Mouse (Mus musculus) adrenal gland, adult 18-20 months (tissue): Measurements from ENCODE around the gene Agap2. TPM values are rescaled to one million over a fixed set of nuclear protein-coding genes. Genes with fewer than 3 reads are reported as not detected.
"Not testable (repeated sequence)": the region's sequence is repeated elsewhere in the genome, so short reads cannot be mapped to it uniquely, and the experiment has no call there.

Source experiments
- DNase-seq, 2 experiments: peaks; one replicate each; pipeline ENCODE4 v3.0.0; 2021 to 2022; ENCODE audit warnings: low spot score in 2 of 2
- total RNA-seq, 2 experiments: library from RNA; stranded (reverse); gene quantifications; 1 replicate in 1 of 2; 2 replicates in 1 of 2; pipeline ENCODE4 v1.2.3; 2021

The Agap2 gene
- total RNA-seq, 2 experiments from 2014 or later, result 3.1 to 3.2 TPM

DNA sequence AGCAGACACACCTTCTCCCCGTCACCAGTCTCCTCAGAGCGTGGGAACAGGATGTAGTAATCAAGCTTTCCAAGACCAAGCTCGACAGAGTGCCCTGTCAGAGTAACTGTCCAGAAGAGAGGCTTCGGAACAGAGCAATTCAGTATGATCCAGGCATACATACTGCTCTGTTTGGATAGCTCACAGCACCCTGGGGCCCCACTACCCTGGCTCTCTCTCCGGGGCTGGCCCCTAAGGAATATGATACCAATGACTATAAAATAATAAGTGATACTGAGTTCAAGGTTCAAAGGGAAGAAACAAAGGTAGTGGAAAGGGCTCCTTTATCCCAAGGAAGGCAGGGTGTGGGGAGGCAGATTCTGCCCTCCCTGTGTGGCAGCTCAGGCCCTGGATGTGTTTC is 57.4 kb downstream of the Agap2 start:
- DNase-seq, result no peak

DNA sequence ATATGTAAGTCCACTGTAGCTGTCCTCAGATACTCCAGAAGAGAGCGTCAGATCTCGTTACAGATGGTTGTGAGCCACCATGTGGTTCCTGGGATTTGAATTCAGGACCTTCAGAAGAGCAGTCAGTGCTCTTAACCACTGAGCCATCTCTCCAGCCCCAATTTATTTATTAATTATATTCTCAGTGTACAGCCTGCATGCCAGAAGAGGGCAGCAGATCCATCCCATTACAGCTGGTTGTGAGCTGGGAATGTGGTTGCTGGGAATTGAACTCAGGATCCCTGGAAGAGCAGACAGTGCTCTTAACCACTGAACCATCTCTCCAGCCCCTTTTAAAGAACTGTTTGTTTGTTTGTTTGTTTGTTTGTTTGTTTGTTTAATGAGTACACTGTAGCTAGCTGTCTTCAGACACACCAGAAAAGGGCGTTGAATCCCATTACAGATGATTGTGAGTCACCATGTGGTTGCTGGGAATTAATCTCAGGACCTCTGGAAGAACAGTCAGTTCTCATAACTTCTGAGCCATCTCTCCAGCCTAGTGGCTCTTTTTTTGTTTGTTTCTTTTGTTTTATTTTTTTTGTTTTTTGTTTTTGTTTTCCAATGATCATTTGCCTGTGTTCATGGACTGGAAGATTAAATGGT is 59.4 kb downstream of the Agap2 start:
- DNase-seq, result not testable (repeated sequence)

DNA sequence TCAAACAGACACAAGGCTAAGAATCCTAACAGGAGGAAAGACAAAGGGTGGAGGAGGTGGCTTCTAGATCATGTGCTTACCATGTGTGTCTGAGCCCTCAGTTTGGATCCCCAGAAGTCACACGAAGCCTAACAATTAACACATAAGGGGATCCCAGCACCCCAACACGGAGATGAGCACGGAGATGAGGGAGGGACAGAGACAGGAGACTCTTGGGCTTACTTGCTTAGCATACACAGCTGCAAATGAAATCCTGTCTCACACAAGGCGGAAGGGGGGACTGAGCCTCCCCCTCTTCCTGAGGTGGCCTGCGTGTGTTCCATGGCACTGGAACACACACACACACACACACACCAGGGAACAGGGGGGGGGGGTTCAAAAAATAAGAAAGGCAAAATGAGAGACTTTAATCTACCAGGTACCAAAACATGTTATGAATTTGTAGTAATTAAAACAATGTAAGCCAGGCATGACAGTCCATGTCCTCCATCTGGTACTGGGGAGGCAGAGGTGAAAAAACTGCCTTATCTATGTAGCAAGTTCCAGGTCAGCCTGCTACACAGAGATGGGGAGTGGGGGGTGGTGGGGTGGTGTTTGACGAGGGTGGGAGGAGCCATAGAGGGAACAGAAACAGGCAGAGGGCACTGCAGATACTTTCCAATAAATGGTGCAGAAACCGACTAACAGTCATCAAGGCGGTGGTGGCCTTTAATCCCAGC is 60.2 kb downstream of the Agap2 start:
- DNase-seq, result no peak

DNA sequence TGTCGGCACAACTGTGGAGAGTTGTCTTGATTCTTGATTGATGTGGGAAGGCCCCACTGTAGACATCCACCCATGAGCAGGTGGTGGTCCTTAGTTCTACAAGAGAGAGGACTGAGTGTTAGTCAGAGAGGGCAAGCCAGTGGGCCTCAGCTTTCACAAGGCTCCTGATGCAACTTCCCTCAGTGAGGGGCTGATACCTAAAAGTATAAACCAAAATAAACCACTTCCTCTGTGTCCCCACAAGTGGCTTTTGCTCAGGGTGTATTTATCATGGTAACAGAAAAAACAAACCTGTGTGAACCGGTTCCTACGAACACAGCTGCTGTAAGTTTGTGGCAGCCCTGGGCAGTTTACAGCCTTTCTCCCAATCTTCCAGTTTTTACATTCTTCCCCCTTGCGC is 61.4 kb downstream of the Agap2 start:
- DNase-seq, result no peak

DNA sequence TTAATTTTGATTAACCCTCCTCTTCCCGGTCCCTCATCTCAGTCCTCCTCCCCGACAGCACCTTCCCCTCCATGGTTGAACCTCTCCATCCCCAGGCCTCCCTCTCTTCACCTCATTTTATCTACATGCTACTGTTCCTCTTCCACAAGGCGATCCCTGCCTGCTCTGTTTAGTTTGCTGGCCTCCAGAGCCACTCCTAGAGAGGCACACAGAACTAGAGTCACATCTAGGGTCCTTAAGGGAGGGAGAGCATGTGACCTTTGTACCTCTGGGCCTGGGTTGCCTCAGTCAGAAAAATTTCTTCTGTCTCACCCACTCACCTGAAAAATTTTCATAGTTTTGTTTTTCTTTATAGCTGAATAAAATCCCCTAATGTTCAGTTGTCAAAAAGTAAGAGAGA is 62.8 kb downstream of the Agap2 start:
- DNase-seq, result no peak

DNA sequence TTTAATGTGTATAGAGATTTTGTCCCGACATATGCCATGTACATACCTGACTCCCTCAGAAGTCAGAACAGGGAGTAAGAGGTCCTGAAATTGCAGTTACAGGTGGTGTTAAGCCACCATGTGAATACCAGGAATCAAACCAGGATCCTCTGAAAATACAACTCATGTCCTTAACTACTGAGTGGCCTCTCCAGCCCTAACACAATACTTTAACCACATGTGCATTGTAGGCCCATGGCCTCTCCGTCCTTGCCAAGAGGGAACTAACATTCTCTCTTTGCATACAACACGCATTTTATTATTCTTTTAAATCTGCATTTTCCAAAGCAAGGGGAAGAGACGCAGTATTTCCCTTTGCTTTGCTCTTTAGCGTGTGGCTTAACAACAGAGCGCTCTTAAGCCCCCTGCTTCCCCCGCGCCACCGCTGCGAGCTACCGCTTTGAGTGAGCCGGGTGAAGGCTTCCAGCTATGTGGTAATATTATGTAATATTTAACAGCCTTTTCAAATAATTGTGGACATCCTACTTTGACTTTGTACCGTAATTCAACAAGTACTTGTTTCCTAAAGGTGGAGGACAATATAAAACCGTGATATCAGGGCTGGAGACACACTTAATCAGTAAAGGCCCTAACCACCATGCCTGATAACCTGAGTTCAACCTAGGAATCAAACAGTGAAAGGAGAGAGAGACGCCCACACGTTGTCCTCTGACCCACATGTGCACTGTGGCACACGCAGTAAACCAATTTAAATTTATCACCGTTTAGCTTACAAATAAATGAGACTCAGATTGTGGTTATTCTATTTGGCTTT is 63.5 kb downstream of the Agap2 start:
- no peak for DNase-seq

DNA sequence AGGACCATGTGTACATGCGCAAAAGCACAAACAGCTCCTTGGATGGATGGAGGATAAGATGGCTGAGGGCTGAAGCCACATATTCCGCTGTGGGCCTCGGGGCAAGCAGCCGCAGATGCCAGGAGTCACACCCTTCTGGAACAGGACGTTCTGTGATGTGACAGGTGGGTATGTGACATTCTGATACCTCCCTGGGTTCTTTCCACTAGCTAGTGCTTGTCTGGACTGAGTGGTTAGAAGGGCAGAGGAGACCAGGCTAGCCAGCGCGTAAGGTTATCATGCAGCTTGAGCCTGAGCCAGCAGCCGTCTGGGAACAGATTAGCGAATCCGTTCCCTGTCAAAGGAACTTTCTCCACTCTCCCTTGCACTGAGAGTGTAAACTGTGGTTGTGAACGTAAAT is 65.9 kb downstream of the Agap2 start:
- no peak for DNase-seq

DNA sequence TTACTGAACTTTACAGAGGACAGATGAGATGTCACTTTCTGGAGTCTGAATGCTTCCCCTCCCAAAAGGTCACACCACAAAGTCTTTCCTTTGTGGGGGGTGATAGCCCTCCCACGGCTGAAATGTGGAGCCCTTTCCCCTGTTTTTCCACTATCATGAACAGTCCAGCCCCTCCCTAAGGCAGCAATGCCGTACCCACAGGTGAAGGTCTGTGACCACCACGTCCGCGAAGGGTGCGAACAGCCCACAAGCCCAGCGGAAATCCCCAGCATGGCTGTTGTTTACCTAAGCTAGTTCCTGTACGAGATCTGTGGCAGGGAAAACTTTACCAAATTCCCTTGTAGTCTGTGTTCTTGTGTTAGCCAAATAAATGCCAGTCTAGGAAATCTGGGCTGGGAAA is 66.4 kb downstream of the Agap2 start:
- DNase-seq, result no peak

Other genes starting within 250 kb of the Agap2 start
- gene Atp23, start 173.9 kb upstream of the Agap2 start, total RNA-seq, result 1 to 10 TPM; 4.6 to 5.5 TPM
- 10 to 100 TPM; 73.0 to 98.7 TPM for gene Ctdsp2, start 96.6 kb upstream of the Agap2 start, total RNA-seq
- 1 to 10 TPM in 1 of 2 experiments, under 1 TPM in 1; 0.67 to 5.5 TPM for gene Avil, start 74.6 kb upstream of the Agap2 start, total RNA-seq
- 10 to 100 TPM; 55.1 to 61.3 TPM for gene Tsfm, start 44.4 kb upstream of the Agap2 start, total RNA-seq
- gene Mettl1, start 33.9 kb upstream of the Agap2 start, total RNA-seq, result 10 to 100 TPM; 16.0 to 18.2 TPM
- gene Eef1akmt3, start 33.8 kb upstream of the Agap2 start, total RNA-seq, result under 1 TPM; 0.26 to 0.27 TPM
- under 1 TPM; 0.42 to 0.56 TPM for gene Cyp27b1, start 27.0 kb upstream of the Agap2 start, total RNA-seq
- 1 to 10 TPM; 6.3 to 6.8 TPM for gene March9, start 15.1 kb upstream of the Agap2 start, total RNA-seq
- 100 to 1,000 TPM; 138 to 172 TPM for gene Cdk4, start 11.8 kb upstream of the Agap2 start, total RNA-seq
- 100 to 1,000 TPM; 106 to 107 TPM for gene Tspan31, start 5.0 kb upstream of the Agap2 start, total RNA-seq
- 100 to 1,000 TPM; 114 to 147 TPM for gene Os9, start 45.8 kb downstream of the Agap2 start, total RNA-seq
- 1 to 10 TPM; 7.8 to 8.6 TPM for gene B4galnt1, start 89.9 kb downstream of the Agap2 start, total RNA-seq
- gene Slc26a10, start 105.4 kb downstream of the Agap2 start, total RNA-seq, result 1 to 10 TPM; 1.1 to 1.8 TPM
- 10 to 100 TPM; 18.8 to 20.3 TPM for gene Arhgef25, start 114.8 kb downstream of the Agap2 start, total RNA-seq
- 10 to 100 TPM; 63.0 to 67.6 TPM for gene Dtx3, start 120.4 kb downstream of the Agap2 start, total RNA-seq
- 10 to 100 TPM; 41.5 to 44.7 TPM for gene Pip4k2c, start 136.3 kb downstream of the Agap2 start, total RNA-seq
- gene Kif5a, start 188.1 kb downstream of the Agap2 start, total RNA-seq, result 1 to 10 TPM; 5.4 to 8.0 TPM
- 100 to 1,000 TPM; 143 to 159 TPM for gene Dctn2, start 191.1 kb downstream of the Agap2 start, total RNA-seq
- 10 to 100 TPM; 38.9 to 45.4 TPM for gene Mbd6, start 213.7 kb downstream of the Agap2 start, total RNA-seq
- gene Mars, start 236.5 kb downstream of the Agap2 start, total RNA-seq, result 10 to 100 TPM; 80.9 to 98.6 TPM
- gene Arhgap9, start 246.7 kb downstream of the Agap2 start, total RNA-seq, result 1 to 10 TPM; 1.7 to 2.9 TPM